Mouse (Mus musculus) adrenal gland, adult 8-10 months (tissue): ENCODE data around the gene Nfatc4. TPM values are rescaled to one million over a fixed set of nuclear protein-coding genes. Genes with fewer than 3 reads are reported as not detected.

Source experiments
- total RNA-seq, 4 experiments: library from RNA; stranded (reverse); gene quantifications; 2 replicates each; pipeline ENCODE4 v1.2.4; 2022

The Nfatc4 gene
- total RNA-seq, 4 experiments from 2014 or later, result 23.3 to 45.1 (median 31.1) TPM

Other genes with a start within 250 kb of the Nfatc4 start
- under 1 TPM; 0.74 to 0.98 (median 0.85) TPM for gene Fitm1, start 247.5 kb upstream of the Nfatc4 start, total RNA-seq
- 100 to 1,000 TPM; 253 to 384 (median 292) TPM for gene Psme1, start 245.0 kb upstream of the Nfatc4 start, total RNA-seq
- 10 to 100 TPM; 47.3 to 50.6 (median 49.7) TPM for gene Emc9, start 237.8 kb upstream of the Nfatc4 start, total RNA-seq
- gene Psme2, start 232.0 kb upstream of the Nfatc4 start, total RNA-seq, result 100 to 1,000 TPM; 325 to 423 (median 363) TPM
- 10 to 100 TPM; 33.3 to 52.1 (median 39.2) TPM for gene Rnf31, start 231.4 kb upstream of the Nfatc4 start, total RNA-seq
- 10 to 100 TPM; 20.2 to 28.5 (median 27.6) TPM for gene Irf9, start 219.6 kb upstream of the Nfatc4 start, total RNA-seq
- 10 to 100 TPM; 12.0 to 18.1 (median 13.1) TPM for gene Rec8, start 205.1 kb upstream of the Nfatc4 start, total RNA-seq
- gene Ipo4, start 187.2 kb upstream of the Nfatc4 start, total RNA-seq, result 100 to 1,000 TPM in 3 of 4 experiments, 10 to 100 TPM in 1; 93.7 to 140 (median 111) TPM
- gene Gm49378, start 185.2 kb upstream of the Nfatc4 start, total RNA-seq, result 1 to 10 TPM in 2 of 4 experiments, not detected in 2; 1.5 to 1.9 TPM
- gene Tm9sf1, start 179.3 kb upstream of the Nfatc4 start, total RNA-seq, result 100 to 1,000 TPM in 2 of 4 experiments, 10 to 100 TPM in 2; 95.2 to 101 (median 98.7) TPM
- 1 to 10 TPM in 2 of 4 experiments, under 1 TPM in 2; 0.93 to 2.0 (median 1.5) TPM for gene Tssk4, start 173.0 kb upstream of the Nfatc4 start, total RNA-seq
- 10 to 100 TPM; 59.0 to 65.8 (median 62.3) TPM for gene Mdp1, start 162.6 kb upstream of the Nfatc4 start, total RNA-seq
- gene Gmpr2, start 151.2 kb upstream of the Nfatc4 start, total RNA-seq, result 10 to 100 TPM; 26.3 to 36.5 (median 32.8) TPM
- 100 to 1,000 TPM; 299 to 385 (median 359) TPM for gene Nedd8, start 151.0 kb upstream of the Nfatc4 start, total RNA-seq
- 10 to 100 TPM; 25.5 to 44.5 (median 34.2) TPM for gene Tinf2, start 141.3 kb upstream of the Nfatc4 start, total RNA-seq
- under 1 TPM; 0.17 to 0.46 (median 0.30) TPM for gene Tgm1, start 109.2 kb upstream of the Nfatc4 start, total RNA-seq
- 10 to 100 TPM; 20.2 to 31.5 (median 26.1) TPM for gene Rabggta, start 100.9 kb upstream of the Nfatc4 start, total RNA-seq
- 10 to 100 TPM; 67.5 to 76.9 (median 71.0) TPM for gene Dhrs1, start 77.5 kb upstream of the Nfatc4 start, total RNA-seq
- 10 to 100 TPM; 17.7 to 20.5 (median 19.1) TPM for gene Nop9, start 77.5 kb upstream of the Nfatc4 start, total RNA-seq
- gene Cideb, start 64.7 kb upstream of the Nfatc4 start, total RNA-seq, result under 1 TPM in 2 of 4 experiments, not detected in 2; 0.31 to 0.49 TPM
- under 1 TPM in 1 of 4 experiments, not detected in 3; 0.17 TPM for gene Ltb4r2, start 61.7 kb upstream of the Nfatc4 start, total RNA-seq
- under 1 TPM; 0.31 to 0.75 (median 0.43) TPM for gene Ltb4r1, start 57.2 kb upstream of the Nfatc4 start, total RNA-seq
- 1 to 10 TPM; 5.2 to 9.1 (median 7.8) TPM for gene Adcy4, start 39.0 kb upstream of the Nfatc4 start, total RNA-seq
- 1 to 10 TPM; 3.0 to 6.2 (median 5.8) TPM for gene Ripk3, start 34.3 kb upstream of the Nfatc4 start, total RNA-seq
- gene Nynrin, start 30.9 kb downstream of the Nfatc4 start, total RNA-seq, result 10 to 100 TPM; 14.3 to 23.2 (median 17.2) TPM
- under 1 TPM in 3 of 4 experiments, not detected in 1; 0.05 to 0.22 (median 0.06) TPM for gene Cbln3, start 61.2 kb downstream of the Nfatc4 start, total RNA-seq
- 10 to 100 TPM; 19.1 to 27.2 (median 25.1) TPM for gene Khnyn, start 61.8 kb downstream of the Nfatc4 start, total RNA-seq
- gene Sdr39u1, start 77.1 kb downstream of the Nfatc4 start, total RNA-seq, result 10 to 100 TPM; 65.6 to 78.4 (median 73.2) TPM
- 1 to 10 TPM in 3 of 4 experiments, under 1 TPM in 1; 0.99 to 3.0 (median 1.8) TPM for gene Cma1, start 121.5 kb downstream of the Nfatc4 start, total RNA-seq
- under 1 TPM in 1 of 4 experiments, not detected in 3; 0.48 TPM for gene Cma2, start 127.8 kb downstream of the Nfatc4 start, total RNA-seq
- gene Mcpt1, start 194.8 kb downstream of the Nfatc4 start, total RNA-seq, result not detected
- gene Mcpt9, start 207.4 kb downstream of the Nfatc4 start, total RNA-seq, result not detected
- gene Mcpt2, start 218.9 kb downstream of the Nfatc4 start, total RNA-seq, result not detected
- gene Mcpt4, start 239.2 kb downstream of the Nfatc4 start, total RNA-seq, result 1 to 10 TPM in 3 of 4 experiments, under 1 TPM in 1; 0.74 to 3.0 (median 1.8) TPM